Mouse (Mus musculus): ENCODE measurements around the gene Mosmo.

Mosmo gene

DNA sequence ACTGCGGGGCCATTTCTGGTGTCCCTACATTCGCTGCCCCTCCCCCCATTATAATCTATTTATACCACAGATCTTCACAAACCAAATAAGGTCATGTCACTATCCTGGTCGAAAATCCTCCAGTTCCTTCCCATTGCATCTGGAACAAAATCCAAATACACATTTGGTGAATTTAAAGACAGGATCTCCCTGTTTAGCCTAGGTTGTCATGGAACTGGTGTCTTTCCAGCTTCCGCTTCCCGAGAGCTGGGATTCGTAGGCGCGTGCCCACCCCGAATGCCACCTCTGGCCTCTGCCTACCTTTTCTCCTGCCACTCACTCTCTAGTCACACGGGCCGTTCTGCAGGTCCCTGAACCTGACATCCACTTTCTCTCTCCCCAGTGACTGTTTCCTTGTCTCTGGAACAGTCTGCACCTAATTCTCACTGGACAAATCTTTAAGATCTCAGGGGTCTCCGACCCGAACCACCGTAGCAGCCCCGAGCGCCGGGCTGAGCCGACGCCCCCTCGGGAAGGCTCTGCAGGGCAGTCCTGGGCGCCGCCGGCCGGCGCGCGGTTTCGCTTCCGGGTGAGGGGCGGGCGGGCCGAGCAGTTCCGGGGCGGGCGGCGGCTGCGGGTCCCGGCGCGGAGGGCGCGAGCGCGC is at the start of gene Mosmo:
Gene Mosmo, plus strand, starts transcription at position 618 of the 643 bp plus-strand sequence.
- peak; percentile 51 for DNase-seq (ENCODE audit: low spot score)

DNA sequence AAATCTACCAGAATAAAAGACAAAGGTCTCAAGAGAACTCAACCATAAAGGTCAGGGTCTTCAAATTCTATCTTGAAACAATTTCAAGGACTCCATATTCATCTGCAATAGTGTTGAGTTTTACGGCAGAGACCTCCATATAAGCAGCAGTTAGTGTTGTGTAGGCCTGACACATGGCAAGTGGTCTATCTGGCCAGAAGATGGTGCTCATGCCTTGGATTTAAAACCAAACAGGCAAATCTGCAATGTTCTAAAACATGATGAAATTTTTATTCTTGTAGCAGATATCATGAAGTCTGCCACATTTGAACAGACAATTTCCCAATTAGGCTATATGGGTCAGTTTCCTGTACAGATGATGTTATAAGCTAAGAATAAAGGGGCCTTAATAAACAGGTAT is 44.9 kb upstream of the Mosmo start:
- DNase-seq (ENCODE audit: low spot score) = peak; percentile 64

DNA sequence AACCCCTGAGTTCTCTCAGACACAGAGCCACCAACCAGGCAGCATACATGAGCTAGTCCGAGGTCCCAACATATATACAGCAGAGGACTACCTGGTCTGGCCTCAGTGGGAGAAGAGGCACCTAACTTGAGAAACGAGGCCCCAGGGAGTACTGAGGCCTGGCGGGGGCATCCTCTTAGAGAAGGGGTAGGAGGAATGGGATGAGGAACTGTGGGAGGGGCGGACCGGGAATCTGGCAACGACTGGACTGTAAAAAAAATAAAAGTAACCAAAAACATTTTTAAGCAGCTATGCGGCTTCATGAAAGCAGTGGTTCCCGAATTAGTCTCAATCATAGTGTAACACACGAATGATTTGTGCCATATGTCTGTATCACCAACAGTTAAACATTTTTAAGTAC is 43.1 kb upstream of the Mosmo start:
- no peak for DNase-seq (ENCODE audit: low spot score)

DNA sequence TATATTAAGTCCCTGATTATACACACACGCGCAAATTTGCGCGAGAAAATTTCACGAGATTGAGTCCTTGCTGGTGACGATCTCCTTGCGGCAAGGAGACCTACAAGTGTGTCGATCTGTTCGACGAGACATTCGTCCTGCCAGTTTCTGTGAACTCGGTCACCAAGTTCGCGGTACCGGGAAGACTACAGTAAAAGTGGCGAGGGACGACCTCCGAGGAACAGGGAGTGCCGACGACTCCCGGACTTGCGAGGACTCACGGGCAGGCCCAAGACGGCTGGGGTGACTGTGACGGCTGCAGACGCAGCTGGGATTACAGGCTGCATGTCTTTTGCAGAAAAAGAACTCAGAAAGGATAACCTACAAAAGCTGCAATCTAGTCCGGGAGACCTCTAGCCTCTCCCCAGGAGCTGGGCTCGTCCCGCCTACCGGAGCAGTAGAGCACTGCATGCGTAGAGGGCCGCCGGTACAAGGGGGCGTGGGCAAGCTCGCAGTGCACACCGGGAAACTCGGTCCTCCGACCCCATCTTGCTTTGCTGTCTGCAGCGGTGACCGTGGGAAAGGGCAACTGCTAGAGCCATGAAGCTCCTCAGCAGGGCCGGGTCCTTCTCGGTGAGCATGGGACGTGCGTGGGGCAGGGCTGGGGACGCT is 42.6 kb upstream of the Mosmo start, which contains the start of gene Uqcrc2:
Gene Uqcrc2, plus strand, starts transcription at position 466 of the 651 bp plus-strand sequence.
- peak; percentile 86 for DNase-seq (ENCODE audit: low spot score)

DNA sequence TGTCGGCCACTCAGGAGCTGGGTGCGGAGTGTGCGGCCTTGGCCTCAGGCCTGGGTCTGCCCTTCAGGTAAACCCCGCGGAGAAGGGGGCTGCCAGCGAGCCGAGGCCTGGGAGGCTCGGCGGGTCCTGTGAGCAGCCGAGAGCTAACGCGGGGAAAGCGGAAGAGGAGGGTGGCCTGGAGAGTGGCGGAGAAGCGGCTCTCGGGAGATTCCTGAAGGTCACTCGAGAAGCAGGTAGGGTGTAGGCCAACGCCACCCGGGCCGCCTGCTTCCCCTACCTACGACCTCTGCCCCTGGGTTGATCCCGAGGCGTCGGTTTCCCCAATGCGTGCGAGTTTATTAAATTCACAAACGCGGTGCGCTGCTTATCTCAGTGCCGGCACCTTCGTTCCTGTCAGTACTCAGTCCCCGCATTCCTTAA is 42.0 kb upstream of the Mosmo start:
- no peak for DNase-seq (ENCODE audit: low spot score)

DNA sequence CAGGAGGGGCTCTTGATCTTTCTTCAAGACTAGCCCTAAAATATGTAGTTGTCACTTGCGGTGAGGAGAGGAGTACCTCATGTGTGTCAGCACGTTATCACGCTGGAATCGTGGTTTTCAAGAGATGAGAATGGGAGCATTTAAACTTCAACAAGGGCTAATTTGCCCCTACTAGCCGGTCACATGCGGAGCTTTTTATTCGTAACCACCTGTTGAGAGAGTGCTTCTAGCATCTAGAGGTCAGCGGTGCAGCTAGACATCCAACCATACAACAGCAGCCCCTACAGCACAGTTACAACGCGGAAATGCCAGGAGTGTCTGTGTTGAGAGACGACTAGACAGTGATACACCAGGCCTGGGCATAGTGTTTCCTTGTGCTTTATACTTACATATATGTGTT is 41.6 kb upstream of the Mosmo start:
- peak; percentile 16 for DNase-seq (ENCODE audit: low spot score)

DNA sequence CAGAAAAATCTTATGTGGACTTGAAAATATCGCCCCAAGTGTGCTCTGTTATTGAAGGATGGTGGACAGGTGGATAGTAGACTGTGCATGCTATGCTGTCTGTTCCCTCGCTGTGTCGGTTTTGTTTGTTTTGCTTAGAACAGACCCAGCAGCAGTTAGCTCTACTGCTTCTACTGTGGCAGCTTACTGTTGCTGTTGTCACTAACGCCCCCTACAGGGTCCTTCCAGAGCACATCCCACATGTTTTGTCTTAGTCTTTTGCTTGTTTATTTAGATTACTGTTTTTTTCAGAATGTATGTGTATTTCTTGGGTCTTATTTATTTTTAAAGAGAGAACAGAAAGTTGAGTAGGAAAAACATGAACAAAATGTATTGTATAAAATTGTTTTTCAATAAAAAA is 34.2 kb upstream of the Mosmo start:
- no peak for DNase-seq (ENCODE audit: low spot score)

DNA sequence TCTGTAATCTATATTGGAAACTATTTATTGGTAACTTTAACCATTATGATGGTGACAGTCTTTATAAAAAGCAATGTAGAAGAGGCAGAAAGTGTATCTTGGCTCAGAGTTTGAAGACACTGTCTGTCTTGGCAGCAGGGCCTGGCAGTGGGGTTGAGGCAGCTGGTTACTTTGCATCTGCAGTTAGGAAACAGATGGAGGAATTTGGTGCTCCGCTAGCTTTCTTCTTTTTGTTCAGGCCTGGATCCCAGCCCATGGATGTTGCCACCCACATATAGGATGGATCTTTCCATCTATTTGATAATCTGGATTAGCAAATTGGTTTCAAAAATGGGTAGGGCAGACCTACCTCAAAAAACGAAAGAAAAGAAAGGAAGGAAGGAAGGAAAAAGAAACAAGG is 29.6 kb upstream of the Mosmo start:
- no peak for DNase-seq (ENCODE audit: low spot score)

DNA sequence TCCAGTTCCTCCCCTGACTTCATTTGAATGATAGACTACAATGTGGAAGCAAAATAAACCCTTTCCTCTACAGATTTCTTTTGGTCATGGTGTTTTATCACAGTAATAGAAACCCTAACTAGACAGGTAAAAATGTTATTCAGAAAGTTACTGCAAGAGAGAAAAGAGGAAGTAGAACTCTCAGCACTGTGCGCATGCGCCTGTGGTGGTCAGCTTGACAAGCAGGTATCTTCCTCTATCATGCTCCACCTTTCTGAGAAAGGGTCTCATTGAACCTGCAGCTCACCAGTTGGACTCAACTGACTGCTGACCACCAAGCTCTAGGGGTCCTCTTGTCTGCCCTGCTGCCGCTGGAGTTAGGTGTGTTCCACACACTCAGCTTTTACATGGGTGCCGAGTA is 15.3 kb upstream of the Mosmo start:
- DNase-seq (ENCODE audit: low spot score) = no peak

DNA sequence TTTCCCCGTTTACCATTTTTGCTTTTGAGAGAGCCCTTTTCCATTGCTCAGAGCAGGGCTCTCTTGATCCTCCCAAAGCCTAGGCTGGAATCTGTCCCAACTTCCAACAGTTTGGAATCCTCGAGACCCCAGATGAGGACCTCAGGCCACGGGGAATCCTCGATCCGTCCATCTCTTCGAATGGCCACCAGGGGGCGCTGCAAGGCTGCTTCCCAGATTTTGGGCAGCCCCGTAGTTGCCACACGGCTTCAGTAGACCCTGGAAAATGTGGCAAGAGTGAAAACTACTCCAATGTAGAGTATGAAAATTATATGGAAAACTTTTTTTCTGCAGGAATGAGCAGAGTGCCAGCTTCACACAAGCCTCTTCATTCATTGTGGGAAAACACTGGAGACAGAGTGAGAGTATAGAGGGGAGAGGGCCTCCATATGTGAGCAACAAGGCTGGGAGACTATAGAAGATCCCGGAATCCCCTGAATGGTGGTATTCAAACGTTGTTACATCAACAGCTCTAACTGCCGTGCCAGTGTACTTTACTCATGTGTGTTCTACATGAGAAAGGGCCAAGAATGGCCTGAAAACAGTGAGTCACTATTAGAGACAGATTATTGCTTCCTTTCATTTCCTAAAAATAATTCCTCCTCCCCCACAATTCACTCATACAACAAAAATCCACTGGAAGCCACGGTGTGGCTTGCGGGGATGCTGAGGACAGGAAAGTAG is 7.1 kb upstream of the Mosmo start, which contains the start of gene Pdzd9:
Gene Pdzd9, minus strand, starts transcription at position 191 of the 723 bp plus-strand sequence.
- peak; percentile 76 for DNase-seq (ENCODE audit: low spot score)

DNA sequence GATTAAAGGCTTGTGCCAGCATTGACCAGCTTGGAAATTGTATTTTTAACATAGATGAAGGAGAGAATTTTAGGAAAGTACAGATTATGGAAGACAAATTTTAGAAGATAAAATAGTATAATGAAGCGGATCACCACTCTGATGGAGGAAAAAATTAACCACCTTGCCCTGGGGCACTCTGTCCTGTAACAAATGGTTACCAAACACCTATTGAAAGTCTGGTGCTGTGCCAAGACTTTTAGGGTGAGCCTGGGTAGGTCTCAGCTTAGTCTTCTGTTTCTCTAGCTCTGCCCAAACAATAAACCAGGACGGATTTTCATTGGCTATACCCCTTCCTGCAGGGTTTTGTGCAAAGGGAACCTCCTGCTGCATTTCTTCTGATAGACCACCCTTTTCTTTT is 6.1 kb upstream of the Mosmo start:
- no peak for DNase-seq (ENCODE audit: low spot score)

DNA sequence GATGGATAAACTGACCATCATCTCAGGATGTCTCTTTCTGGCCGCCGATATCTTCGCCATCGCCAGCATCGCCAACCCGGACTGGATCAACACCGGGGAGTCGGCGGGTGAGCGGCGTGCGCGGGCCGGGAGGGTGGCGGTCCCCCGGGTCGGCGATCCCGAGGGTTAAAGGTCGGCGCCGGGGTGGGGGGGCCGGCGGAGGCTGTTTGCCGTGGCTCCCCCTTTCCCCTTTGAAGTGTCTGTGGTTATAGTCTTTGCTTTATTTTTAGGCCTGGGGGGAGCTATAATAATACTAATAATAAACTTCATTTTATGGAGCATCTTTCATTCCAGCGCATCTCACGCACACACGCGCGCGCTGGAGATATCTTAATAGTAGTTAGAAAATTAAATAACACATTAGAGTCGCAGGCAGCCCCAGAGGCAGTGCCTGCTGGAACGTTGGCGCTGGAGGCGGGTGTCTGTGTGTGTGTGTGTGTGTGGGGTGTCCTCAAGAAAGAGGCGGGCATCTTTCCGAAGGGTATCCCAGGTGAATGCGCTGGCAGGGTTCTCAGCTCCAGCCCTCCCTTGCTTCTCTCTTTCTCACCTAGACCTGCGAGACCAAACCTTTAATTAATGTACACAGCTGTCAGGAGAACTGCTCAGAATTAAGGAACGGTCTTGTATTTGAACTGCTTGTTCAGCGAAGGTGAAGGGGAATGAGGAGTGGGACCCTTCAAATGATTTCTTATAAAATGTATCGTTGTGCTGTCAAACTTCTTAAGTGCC is 530 bp downstream of the Mosmo start:
- no peak for DNase-seq (ENCODE audit: low spot score)

DNA sequence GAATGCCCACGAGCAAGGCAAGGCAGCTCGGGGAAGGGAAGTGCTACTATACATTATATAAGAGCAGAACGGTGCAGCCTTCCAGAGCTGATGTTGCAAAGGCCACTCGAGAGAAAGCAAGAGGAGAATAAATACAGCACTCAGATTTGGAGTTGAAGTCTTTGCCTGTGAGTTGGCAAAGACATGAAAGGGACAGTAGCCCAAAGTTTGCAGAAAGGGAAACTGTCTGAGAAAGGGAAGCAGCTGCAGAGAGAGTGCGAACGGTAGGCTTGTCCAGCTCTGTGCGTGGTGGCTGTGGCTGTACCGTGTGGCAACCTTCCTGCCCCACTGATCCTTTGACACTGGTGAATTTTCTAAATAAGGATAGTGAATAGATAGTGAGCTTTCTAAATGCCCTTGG is 1.6 kb downstream of the Mosmo start:
- DNase-seq (ENCODE audit: low spot score) = peak; percentile 40

DNA sequence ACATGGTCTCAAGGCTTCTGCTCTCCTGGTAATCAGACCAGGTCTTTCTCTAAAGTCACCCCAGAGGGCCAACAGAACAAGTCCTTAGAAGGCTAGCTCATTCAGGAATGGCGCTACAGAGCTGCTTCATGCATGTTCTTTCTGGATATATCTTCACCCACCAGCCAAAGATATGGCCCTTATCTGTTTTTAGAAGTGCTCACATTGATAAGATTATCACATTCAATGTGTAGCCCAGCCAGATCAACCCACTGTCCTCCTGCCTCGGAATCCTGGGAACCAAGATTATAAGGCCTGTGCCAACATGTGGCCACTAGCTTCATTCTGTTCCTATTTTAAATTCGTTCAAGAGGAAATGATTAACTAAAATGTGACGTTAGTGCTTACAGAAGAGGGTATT is 4.6 kb downstream of the Mosmo start:
- DNase-seq (ENCODE audit: low spot score) = no peak

DNA sequence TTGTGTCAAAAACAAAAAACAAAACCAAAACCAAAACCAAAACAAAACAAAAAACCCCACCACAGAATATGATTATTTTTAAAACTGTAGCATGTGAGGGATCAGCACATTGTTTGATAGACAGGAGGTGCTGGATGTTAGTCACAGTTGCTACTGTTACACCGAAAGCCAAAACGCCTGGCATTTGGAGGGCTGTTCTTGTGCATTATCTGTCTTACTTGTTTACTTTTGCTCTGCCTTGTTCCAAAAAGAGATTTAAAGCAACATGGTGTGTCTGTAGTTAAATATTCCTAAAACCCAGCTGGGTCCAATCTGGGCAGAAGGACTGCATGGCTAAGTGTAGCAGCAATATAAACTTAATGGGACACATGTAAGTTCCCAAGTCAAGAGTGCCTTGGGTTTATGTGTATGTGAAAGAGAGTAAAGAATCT is 7.3 kb downstream of the Mosmo start:
- DNase-seq (ENCODE audit: low spot score) = no peak

DNA sequence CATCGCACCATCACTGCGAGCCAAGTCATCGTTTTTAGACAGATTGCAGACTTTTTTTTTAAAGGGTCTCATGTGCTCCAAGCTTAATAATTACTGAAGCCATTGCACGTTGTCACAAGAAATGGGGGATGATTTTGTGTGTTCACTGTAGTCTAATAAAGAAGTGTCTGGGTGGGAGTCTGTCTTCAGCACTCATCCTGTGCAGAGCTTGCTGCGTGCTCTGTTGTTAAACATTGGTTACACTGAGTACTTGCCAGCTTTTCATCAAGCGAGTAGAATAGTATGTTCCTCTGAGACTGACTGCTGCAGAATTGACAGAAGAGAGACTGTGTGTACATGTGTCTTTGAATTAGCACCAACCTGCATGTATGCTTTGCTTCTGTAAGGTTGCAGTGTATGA is 7.8 kb downstream of the Mosmo start:
- DNase-seq (ENCODE audit: low spot score) = no peak

DNA sequence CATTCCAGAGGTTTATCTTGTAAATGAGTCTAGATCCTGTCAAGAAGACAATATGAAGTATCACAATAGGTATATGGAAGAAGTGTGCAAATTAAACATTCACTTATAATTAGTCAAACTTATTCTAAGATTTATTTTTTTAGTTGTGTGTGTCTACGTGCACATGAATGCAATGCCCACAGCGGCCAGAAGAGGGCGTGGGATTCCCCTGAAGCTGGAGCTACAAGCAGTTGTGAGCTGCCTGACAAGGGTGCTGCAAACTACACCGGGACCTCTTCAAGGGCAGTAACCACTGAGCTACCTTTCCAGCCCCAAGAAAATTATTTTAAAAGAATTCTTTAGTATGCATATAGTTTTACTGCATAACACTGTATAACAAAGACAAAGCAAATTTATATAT is 13.2 kb downstream of the Mosmo start:
- DNase-seq (ENCODE audit: low spot score) = no peak

DNA sequence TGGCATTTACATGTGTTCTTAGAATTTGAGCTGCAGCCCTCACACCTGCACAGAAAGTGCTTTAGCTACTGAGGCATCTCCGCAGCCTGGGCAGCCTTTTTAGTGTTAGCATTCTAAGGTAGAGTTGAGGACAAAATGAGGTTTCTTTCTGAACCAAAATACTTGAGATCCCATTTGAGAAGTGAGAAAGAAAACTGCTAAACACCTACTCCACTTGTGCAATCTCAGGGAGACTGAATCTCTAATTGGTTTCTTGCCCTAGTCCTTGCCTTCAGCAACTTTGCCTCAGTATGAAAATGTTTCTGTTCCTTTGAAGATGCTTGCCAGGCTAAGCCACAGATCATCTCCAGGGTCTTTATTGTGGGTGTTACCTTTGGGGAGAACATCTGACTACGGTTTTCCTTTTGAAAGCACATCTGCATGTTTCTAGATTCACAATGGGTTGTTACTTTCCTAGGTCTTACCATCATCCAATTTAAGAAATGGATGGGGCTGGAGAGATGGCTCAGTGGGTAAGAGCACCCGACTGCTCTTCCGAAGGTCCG is 16.5 kb downstream of the Mosmo start:
- no peak for DNase-seq (ENCODE audit: low spot score)

DNA sequence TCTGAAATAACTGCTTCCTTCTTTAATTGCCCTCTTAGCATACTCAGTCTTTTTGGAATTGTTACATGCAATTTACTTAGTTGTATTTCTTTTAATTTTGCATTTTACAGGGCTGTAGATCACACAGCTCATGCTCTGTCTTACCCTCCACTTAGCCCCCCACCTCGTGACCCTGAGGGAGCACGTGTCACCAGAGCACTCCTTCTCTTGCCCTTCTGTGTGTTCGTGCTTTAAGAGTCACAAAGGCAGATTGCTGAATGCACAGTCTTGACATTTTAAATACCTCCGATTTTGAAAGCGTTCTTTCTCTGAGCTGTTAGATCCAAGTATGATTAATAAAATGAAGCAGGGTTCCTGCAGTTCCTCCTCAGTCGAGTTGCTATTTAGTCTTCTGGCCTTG is 17.8 kb downstream of the Mosmo start:
- DNase-seq (ENCODE audit: low spot score) = no peak

DNA sequence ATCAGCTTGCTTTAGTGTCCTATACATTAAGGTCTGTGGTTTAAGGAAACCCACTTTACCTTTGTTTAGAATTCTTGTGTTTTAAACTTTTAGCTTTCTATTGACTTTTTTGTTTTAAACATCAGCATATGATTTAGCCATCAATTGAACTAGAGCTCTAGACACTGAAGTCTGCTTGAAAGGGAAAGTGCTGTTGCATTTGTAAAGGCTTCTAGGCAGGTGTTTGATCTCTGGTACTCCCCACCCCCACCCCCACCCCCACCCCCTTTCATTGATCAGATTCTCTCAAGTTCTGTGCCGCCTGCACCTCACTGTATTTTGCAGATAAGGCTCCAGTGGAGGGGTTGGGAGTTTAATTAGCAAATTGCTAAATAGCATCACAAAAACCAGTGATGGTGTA is 18.2 kb downstream of the Mosmo start:
- DNase-seq (ENCODE audit: low spot score) = no peak

DNA sequence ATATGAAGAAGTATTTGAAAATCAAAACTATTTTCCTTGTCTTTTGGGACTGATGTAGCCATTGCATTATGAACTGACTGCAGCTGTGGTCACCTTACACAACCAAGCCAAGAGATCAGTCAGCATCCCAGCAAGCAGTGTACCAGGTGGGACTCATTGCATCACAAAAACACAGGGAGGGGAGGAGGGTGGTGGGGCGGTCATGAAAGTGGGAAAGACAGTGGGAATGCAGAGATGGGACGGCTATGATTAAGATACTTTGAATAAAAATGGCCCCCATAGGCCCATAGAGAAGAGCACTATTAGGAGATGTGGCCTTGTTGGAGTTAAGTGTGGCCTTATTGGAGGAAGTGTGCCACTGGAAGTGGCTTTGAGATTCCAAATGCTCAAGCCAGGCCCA is 18.9 kb downstream of the Mosmo start:
- DNase-seq (ENCODE audit: low spot score) = no peak

DNA sequence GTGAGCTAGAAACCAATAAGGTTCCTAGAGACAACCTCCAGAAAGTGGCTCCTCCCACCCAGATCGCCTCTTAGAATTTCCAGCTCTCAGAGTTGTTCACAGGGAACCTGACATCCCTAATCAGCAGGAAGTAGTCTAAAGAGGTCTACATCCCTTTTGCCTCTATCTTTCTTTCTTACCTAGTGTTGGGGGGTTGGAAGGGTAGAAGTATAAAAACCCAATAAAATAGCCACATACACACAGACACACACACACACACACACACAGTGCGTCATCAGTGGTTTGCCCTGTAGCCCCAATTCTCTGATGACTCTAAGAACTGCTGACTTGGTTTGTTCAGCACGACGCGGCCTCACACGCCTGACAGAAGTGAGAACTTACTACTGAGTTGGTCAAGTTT is 22.2 kb downstream of the Mosmo start:
- no peak for DNase-seq (ENCODE audit: low spot score)

Data from adipocyte (in vitro differentiated cells).